Mouse (Mus musculus) left cerebral cortex, adult 11 months (tissue): ENCODE data around the gene Ankrd54.
A peak's percentile ranks its signal among the peaks of the same experiment; 100 is the strongest.

Experiments used
- DNase-seq: peaks from one replicate; pipeline ENCODE4 v3.0.0; 2022; ENCODE audit warnings: low spot score

Ankrd54 gene

DNA sequence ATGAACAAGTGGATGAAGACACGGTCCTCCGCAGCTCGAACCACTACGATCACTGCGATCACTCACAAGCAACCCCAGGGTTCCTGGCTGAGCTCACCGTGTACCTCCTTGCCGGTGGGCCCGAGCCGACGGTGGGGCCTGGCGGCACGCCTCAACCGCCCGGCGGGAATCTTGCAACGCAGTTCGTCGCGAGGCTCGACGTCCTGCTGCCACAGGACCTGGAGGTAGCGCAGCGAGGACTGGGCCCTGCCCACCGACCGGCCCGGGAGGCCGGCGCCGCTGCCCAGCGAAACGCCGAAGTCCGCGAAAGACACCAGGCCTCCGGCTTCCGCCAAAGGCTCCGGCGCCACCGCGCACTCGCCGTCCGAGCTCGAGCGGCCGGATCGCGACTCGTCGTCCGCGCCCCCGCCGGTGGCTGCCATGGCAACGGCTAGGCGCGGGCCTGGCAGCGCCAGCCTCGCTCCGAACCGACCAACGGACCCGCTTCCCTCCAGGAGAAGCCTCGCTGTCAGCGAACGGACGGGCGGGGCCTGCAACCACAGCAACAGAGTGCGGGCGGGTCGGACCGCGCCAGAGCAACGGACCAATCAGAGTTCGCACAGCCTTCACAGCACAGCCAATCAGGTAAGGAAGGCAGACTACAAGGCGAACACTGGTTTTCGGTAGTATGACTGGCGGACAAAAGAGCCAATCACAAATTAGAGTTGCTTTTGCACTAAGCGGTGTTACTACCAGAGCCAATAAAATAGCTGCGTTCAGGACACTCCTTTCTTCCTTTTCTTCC lies at the start of gene Ankrd54:
TSS of gene Ankrd54 (minus strand) at position 518 of the 784 bp plus-strand sequence.
- peak; percentile 99 for DNase-seq

DNA sequence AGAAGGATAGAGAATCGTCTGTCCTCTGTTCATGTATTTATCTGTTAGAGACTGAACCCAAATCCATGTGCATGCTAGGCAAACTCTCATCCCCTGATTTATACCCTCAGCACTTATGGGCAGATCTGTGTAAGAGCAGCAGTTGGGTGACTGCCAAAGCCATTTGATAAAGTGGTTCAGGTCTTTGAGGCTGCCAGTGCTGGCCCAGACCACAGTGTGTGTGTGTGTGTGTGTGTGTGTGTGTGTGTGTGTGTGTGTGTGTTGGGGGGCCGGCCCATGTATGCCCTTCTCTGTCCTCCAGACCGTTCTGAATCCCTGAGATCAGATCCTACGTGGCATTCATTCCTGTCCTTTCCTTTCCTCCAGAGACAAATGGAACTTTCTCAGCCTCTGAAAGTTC lies 49.1 kb upstream of the Ankrd54 start:
- no peak for DNase-seq

DNA sequence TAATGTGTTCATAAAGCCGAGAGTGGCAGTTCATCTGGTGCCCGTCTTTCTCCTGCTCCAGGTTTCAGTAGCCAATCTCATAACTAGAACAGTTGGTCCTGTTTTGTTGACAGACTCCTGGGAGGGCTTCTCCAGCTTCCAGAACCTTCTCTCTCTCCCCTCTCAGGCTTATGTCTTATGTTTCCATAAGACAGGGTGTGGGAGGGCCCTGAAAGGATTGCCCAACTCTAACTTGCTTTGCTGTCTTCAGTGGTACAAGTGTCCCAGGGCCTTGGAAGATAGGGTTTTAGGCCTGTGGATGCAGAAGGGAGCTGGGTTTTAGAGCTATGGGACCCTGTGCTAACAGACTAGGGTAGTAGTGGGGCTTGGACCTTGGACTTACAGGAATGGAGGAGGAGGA lies 47.8 kb upstream of the Ankrd54 start:
- no peak for DNase-seq

DNA sequence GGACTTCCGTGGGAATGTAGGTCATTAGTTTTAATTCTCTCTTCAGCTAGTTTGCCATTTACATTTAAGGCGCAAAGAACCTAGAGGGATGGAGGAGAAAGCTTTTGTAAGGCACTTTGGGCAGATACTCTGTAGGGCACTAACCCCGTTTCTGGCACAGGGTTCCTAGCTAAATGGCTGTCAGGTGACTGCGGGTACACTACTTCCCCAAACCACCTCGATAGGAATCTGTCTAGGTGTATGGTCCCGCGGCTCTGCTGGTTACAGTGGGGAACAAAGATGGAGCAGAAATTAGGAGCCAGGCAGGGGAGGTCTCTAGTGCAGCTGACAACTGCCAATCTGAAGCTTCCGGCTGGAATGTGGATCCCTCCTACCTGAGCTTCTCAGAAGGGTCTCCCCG lies 47.3 kb upstream of the Ankrd54 start:
- no peak for DNase-seq

DNA sequence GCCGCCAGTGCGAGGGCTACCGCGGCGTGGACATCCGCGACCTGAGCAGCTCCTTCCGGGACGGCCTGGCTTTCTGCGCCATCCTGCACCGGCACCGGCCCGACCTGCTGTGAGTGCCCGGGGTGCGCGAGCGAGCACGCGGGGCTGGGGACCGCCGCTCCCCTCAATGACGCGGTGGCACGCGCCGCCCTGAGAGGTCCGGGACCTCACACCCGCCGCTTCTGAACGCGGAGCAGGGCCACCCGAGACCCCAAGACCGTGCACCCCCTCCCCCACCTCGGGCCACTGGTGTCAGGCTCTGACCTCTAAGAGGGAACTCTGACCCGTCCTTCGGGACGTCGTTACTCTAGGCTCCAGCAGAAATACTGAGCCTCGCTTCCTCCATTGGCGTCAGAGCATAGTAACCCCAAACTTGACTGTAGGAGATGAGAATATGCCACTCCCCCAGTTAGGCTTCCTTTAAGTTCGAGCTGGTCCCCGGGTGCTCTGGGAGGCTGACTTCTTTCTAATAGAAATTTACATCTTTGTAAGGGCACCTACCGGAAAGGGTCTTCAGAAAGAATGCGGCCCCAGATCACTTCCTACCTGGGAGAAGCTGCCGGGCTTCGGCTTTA lies 46.7 kb upstream of the Ankrd54 start:
- DNase-seq, result no peak

DNA sequence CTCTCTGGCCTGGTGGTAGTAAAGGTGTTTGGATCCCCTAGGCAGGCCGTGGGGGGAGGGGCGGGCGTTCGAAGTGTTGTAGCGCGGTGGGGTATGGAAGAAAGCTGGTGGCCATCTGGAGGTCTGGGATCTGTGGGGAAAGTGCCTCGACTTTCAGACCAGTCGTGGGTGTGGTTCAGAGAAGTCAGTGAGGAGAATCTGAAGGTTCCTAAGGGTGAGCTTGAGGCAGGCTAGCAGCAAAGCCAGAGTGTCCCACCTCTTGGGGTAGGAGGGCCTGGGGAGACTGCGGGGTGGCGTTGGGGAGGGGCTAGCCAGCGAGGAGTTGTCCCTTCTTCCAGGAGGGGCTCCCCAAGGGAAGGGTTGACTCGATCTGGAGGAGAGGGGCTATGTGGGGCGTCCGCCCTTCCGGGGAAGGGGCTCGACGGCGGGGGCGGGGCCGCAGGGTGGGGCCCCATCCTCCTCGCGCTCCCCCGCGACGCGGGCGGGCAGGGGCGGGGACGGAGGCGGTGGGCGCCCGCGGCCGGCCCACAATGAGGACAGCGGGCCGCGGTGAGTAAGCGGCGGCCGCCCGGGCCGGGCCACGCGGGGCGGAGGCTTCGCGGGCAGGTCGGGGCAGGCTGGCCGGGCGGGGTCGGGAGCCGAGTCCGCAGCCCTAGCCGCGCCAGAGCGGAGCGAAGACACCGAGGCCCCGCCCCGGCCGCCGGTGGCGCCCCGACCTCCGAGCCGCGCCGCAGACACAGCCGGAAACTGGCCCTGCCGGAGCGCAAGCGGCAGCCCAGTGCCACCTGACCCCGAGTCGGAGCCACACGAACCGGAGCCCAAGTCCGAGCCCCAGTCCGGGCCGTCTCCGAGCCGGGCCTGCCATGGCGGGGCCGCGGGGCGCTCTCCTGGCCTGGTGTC lies 46.0 kb upstream of the Ankrd54 start, which contains the start of gene Micall1:
TSS of gene Micall1 (plus strand) at position 478 of the 900 bp plus-strand sequence.
- no peak for DNase-seq

DNA sequence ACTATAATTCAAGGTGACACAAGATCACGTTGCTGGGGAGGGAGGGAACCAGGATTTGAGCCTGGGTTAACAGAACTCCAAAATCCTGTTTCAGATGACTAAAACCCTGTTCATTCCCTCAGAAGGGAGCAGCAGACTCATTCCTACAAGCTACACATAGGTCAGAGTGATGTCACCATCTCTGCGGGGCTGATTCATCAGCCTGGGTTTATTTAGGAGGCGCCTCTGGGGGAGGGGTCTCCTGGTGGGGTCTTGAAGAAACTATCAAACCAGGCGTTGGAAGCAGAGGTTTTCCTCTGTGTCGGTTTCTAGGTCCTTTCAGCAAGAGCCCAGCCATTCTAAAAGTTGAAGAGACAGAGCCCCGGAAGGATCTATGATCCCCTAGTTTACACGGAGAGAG lies 45.3 kb upstream of the Ankrd54 start:
- DNase-seq, result no peak

DNA sequence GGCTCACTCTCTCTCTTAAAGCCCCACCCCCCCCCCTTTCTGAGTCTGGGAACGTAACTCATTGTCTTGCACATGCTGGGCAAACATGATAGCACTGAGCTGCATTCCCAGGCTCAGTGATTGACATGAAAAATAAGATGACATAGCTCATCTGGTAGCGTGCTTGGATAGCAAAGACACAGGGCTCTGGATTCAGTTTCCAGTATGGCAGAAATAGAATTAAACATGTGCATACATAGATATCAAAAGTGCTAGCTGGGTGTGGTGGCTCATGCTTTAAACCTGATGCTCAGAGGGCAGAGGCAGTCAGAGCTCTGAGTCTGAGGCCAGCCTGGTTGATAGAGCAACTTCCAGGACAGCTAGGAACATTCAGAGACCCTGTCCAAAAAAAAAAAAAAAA lies 43.1 kb upstream of the Ankrd54 start:
- DNase-seq, result no peak

DNA sequence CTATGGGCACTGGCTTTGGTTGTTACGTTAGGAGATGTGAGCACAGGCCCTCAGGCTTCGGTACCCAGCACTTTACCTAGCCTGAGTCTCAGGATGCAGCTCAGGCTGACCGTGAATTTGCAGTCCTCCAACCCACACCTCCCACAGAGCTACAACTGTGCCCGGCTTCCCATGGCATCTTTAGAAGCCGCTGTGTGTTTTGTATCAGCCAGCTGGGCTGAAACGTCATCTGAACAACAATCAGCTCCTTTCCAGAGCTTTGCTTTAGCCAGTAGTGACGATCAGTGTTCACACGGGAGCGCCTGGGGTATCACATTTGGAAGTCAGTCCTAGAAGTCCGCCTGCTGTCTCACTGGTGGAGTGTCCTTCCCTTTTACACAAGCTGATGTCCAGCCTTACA lies 40.6 kb upstream of the Ankrd54 start:
- DNase-seq, result no peak

DNA sequence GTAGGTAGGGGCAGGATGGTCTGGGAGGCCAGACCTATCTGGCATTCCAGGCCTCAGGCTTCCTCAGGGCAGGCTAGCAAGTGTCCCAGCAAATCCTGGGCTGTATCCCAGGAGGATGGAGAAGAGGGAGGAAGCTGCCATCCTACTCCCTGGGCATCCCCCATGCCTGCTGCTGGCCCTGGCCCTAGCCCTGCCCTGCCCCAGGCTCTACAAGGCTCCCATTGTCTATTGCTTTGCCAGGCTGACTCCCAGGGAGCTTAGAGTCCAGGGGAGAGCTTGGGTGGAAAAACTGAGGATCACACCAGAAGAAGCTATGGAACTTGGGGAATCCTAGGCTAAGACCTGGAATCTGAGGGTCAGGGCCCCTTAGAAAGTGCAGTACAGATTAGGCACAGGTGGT lies 38.8 kb upstream of the Ankrd54 start:
- DNase-seq, result no peak

DNA sequence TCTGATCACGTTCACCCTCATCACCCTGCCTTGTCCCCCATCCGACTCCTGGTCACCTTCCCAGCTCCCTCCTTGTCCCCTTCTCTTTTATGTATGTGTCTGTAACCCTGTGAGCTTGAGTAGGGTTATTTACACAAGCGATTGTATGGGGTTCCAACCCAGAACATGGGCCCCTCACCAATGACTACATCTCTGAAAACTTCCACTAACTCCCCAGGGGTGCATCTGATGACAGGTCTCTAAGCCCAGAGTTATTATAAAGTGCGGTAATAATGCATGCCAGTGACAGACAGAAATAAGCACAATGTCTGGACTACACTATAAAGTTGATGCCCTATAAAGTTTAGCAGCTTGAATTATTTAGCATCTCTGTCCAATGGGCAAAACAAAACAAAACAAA lies 37.7 kb upstream of the Ankrd54 start:
- no peak for DNase-seq

DNA sequence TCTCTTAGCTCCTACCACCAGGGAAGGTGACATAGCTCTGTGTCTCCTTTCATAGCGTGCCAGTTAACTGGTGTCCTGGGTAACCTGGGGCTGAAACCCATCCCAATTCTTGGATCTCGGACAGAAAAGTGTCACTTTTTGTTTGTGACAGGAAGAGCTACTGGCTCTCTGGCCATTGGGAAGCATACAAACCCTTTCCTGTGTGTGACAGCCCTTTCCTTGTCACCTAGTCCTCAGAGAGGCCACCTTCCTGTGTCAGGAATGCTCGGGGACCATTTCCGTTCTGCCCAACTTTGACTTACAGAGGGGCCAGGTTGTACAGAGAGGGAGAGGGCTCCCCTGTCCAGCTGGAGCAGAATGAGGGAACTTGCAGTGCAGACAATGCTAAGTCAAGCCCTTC lies 36.8 kb upstream of the Ankrd54 start:
- no peak for DNase-seq

DNA sequence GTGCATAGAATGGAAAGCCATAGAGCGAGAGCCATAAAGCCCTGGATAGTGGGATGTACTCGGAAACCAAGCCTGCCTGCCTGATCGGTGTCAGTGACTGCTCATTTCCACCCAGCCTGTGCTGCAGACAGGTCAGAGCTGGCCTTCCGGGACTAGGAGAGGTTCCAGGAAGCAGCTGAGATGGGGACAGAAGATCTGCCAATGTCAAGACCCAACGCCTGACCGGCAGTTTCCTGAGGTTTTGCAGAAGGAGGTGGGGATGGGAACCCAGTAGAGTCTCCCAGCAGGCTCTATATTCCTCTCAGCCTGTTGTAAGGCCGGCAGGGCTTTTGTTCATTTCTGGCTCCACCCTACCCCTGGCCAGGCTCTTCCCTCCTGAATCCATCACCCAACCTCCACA lies 36.2 kb upstream of the Ankrd54 start:
- DNase-seq, result no peak

DNA sequence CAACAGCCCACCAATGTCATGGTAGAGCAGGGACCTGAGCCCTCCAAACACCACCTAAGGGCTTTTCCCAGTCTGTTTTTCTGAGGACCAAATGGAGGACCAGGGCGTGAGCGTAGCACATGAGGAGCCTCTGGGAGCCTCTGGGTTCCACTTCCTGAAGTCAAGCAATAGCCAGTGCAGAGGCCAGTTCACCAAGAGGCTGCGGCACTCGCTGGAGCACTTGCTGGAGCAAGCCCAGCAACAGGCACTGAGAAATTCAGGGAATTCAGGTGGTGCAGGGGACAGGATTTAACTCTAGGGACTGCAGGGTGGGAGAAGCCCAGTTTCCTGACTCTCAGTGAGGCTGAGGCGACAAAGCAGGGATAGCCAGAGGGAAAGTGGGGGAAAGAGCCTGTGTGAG lies 35.5 kb upstream of the Ankrd54 start:
- DNase-seq, result no peak

DNA sequence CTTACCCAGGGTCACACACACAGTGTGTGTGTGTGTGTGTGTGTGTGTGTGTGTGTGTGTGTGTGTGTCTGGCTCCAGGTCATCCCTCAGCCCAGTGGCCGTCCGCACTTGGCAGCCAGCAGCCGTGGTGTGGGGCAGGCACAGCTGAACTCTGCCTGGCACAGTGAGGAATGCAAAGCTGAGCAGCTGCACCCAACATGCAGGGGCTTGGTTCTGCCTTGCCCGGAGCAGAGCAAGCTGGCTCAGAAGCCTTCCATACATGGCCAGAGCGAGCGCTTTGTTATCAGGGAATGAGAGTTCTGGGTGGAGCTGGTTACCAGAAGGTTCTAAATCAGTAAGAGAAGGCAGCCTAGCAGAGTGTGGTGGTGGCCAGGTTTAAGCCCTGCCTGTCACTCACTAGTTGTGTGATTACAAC lies 34.9 kb upstream of the Ankrd54 start:
- no peak for DNase-seq

DNA sequence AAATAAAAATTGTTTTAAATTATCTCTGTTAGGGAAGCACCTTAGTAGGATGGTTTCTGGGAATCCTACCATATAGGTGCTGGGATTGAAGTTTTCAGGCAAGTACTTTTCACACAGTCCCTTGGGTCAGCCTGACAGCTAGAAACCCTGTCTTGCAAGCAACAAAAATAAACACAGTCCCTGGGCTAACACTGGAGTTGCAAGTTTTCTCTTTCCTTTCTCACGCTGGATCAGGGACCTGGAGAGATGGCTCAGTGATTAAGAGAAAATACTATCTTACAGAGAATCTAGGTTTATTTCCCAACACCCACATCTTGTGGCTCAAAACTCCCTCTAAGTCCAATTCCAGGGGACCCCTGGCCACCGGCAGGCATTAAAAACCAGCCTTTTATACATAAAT lies 34.4 kb upstream of the Ankrd54 start:
- no peak for DNase-seq

DNA sequence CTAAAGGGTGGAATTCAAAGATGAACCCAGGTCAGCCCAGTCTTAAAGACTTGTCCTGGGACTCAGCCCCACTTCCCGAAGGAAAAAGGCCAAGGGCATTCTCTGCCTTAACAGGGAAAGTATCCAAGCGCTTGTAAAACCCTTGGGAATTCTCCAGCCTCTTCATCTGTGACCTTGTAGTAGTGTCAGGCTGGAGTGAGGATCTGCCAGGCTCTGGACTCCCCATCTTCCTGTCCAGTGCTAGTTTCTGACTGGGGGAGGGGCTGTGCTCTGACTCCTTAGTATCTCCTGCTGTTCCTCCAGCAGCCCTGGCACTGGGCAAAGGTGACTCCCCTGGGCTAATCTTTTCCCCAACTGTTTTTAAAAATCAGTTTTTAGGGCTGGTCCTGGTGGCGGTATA lies 33.9 kb upstream of the Ankrd54 start:
- DNase-seq, result no peak

DNA sequence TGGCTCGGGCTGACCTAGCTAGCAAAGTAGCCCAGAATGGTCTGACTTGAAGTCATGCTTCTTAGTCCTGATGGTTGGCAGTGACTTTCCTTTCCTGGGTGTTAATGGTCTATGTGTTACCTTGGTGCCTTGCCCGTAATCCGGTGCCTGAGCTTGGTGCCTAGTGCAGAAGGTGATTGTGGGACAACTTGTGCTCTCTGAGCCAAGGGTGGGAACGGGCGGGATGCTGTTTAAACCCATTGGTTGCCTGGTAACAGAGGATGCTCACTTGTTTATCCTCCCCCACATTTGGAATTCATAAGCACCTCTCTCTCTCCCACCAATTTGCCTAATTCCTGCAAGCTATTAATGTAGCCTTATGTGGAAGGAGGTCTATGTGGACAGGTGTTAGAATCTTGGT lies 32.8 kb upstream of the Ankrd54 start:
- DNase-seq, result no peak

DNA sequence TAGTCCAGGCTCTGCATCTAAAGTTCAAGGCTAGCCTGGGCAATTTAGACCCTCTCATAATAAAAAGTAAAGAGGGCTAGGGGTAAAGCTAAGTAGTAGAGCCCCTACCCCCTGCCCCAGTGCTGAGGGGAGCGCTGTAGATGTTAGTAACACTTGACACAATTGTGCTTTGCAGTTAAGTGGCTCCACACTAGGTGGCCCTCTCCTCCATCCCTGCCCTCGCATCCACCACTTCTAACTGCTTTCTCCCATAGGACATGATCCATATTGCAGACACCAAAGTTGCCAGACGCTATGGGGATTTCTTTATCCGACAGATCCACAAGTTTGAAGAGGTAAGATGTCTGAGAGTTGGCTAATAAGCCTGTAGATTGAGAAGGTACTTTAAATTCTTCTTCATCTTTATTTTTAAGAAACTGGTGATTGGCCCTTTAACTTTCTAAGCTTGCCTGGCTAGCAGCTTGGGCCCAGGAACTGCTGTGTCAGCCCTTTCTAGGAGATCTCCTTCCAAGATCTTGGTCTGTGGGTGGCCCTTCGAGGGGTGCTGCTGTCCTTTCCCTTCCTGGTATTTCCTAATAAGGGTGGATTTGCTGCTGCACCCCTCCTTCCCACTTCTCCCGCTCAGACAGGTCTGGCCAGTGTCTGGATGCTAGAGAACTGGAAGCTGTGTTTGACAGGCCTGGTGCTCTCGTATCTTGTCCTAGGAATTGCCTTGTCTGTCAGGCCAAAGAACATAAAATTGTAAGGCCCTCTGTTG lies 30.6 kb upstream of the Ankrd54 start:
- no peak for DNase-seq

DNA sequence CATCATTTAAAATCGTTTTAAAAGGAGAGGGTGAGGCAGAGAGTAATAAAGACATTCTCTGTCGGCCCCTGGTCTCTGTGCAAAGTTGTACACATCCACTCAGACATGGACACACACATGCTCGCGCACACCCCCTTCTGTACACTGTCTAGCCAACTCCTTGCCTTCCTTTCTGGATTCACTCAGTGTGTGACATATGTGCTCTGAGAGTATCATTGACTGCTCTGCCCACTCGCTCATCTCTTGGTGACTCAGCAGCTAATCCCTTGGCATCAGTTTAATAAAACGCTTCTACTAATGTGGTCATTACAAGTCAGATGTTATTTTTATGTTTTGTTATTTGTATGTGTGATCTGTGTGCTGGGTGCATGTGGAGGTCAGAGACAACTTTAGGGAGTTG lies 29.6 kb upstream of the Ankrd54 start:
- DNase-seq, result no peak

DNA sequence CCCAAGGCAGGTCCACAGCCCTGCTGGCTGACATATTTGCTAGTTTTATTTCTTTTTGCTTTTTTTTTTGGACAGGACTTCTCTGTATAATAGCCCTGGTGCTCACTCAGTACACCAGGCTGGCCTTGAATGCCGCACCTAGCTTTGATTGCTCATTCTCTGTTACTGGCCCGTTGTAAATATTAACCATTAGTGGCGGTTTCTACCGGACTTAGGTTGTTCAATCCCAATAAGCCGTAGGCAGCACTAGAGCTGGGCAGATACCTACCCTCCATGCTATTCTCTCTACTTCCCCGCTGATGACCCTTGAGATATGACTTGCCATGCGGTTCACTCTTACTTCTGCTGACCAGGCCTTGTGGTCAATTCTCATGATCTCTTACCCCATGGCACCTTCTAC lies 16.9 kb upstream of the Ankrd54 start:
- no peak for DNase-seq
